Mouse (Mus musculus) liver, embryonic 11.5 days (tissue): Measurements from ENCODE around the gene Bicra. TPM values are rescaled to one million over a fixed set of nuclear protein-coding genes. Genes with fewer than 3 reads are reported as not detected.
A peak's percentile ranks its signal among the peaks of the same experiment; 100 is the strongest.

ENCODE experiments used
- ATAC-seq: fragments of 200-750 bp; cut with Nextera tagmentation; replicated peaks from 2 replicates; pipeline ENCODE4 v1.8.0; 2017; ENCODE audit warnings: moderate number of reproducible peaks, mild to moderate bottlenecking, moderate TSS enrichment, moderate library complexity; ENCODE audit not compliant: low FRiP score
- DNase-seq: peaks from one replicate; pipeline ENCODE4 v3.0.0-alpha.2; 2017; ENCODE audit warnings: low spot score
- H3K27ac ChIP-seq: fragments of 300-500 bp; sonication (generic); 2 replicates; pipeline ENCODE4 v1.5.1; 2014; ENCODE audit warnings: mild to moderate bottlenecking, low read depth, low read length, control low read depth
- H3K27me3 ChIP-seq: fragments of 300-500 bp; sonication (generic); replicated peaks from 2 replicates; pipeline ENCODE4 v1.6.1; 2014; ENCODE audit warnings: low read length, mixed read lengths; ENCODE audit not compliant: control insufficient read depth, insufficient read depth
- H3K36me3 ChIP-seq: fragments of 300-500 bp; sonication (generic); 2 replicates; pipeline ENCODE4 v1.6.1; 2014; ENCODE audit warnings: mild to moderate bottlenecking, low read length, moderate library complexity, mixed read lengths; ENCODE audit not compliant: control insufficient read depth, insufficient read depth
- H3K4me1 ChIP-seq: fragments of 300-500 bp; sonication (generic); replicated peaks from 2 replicates; pipeline ENCODE4 v1.6.1; 2014; ENCODE audit warnings: low read length, mixed read lengths; ENCODE audit not compliant: control insufficient read depth, insufficient read depth
- H3K4me2 ChIP-seq: fragments of 300-500 bp; sonication (generic); 2 replicates; pipeline ENCODE4 v1.6.1; 2014; ENCODE audit warnings: mild to moderate bottlenecking, control low read depth, moderate library complexity
- H3K4me3 ChIP-seq: fragments of 300-500 bp; sonication (generic); 2 replicates; pipeline ENCODE4 v1.5.1; 2014; ENCODE audit warnings: low read depth, low read length, control low read depth
- H3K9ac ChIP-seq: fragments of 300-500 bp; sonication (generic); 2 replicates; pipeline ENCODE4 v1.6.1; 2014; ENCODE audit warnings: low read depth, low read length, control low read depth
- H3K9me3 ChIP-seq: fragments of 300-500 bp; sonication (generic); 2 replicates; pipeline ENCODE4 v1.6.1; 2016; ENCODE audit warnings: low read length, inconsistent platforms, mixed read lengths; ENCODE audit not compliant: control insufficient read depth
- WGBS: fragments of 180-500 bp; shearing (Covaris S2); extraction: QIAGEN DNeasy Blood & Tissue Kit; methylation state at CpG from one replicate; pipeline ENCODE4 v1.1.7; 2014; 5-methylcytosine and 5-hydroxymethylcytosine counted together
- polyA plus RNA-seq: library from polyadenylated mRNA; unstranded; fragments of >200 nt; fragmentation: Nextera tagmentation; extraction: Ambion mirVana; gene quantifications from 2 replicates; pipeline ENCODE4 v1.2.1, GENCODE M21; 2014

Bicra gene
- polyA plus RNA-seq, 1 experiment from 2014 or later, result 7.3 TPM

DNA sequence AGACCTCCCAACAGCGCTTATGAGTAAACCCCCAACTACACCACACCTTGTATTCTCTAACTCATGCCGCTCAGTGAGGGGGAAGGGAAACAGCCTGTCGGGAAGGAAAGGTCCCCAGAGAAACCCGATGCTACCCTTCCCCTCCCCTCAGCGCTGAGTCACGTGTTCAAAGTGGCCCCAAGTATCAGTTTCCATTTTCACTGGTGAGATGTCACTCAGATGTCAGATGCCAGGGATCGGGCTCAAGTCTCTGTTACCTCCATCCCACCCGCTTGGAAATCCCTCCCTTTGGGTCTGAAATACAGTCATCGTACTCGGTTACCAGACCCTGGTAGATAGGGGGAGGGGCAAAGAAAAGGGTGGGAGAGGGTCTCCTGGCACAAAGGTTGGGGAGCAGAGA is 125.9 kb downstream of the Bicra start:
- ATAC-seq (peak; percentile 44), DNase-seq (peak; percentile 53)
- peaks cover 30% of the 10 kb centered on the region for H3K4me1 ChIP-seq
- H3K27ac ChIP-seq, result peak overlapping the region; percentile 70
- H3K4me2 ChIP-seq, result peak overlapping the region; percentile 93
- H3K36me3 ChIP-seq, result peaks cover 19% of the 10 kb centered on the region; the same call in 1 of the 2 replicates
- WGBS, result 0% methylated on average over 10 of the region's 10 CpGs
- H3K9ac ChIP-seq, result peak overlapping the region; percentile 90
- no peaks in the 10 kb centered on the region for H3K27me3 ChIP-seq
- H3K4me3 ChIP-seq, result peak overlapping the region; percentile 78
- H3K9me3 ChIP-seq, result no peaks in the 10 kb centered on the region

Other genes starting within 250 kb of the Bicra start
- not detected in 2 replicates for gene Obox6, start 208.2 kb downstream of the Bicra start, polyA plus RNA-seq
- not detected in 2 replicates for gene Crx, start 168.0 kb downstream of the Bicra start, polyA plus RNA-seq
- not detected in 2 replicates for gene Crxos, start 165.3 kb downstream of the Bicra start, polyA plus RNA-seq
- gene Selenow, start 125.5 kb downstream of the Bicra start, polyA plus RNA-seq, result 557 and 609 TPM in 2 replicates
- 217 and 219 TPM in 2 replicates for gene Nop53, start 101.8 kb downstream of the Bicra start, polyA plus RNA-seq
- 7.5 and 10.8 TPM in 2 replicates for gene Ehd2, start 80.4 kb downstream of the Bicra start, polyA plus RNA-seq
- gene Zfp541, start 13.9 kb upstream of the Bicra start, polyA plus RNA-seq, result not detected in 2 replicates
- gene Napa, start 50.5 kb upstream of the Bicra start, polyA plus RNA-seq, result 167 and 174 TPM in 2 replicates
- gene Kptn, start 72.0 kb upstream of the Bicra start, polyA plus RNA-seq, result 20.2 and 20.7 TPM in 2 replicates
- gene Slc8a2, start 81.9 kb upstream of the Bicra start, polyA plus RNA-seq, result 0.07 and 0.18 TPM in 2 replicates
- 14.2 and 17.7 TPM in 2 replicates for gene Meis3, start 127.2 kb upstream of the Bicra start, polyA plus RNA-seq
- gene Dhx34, start 174.1 kb upstream of the Bicra start, polyA plus RNA-seq, result 13.8 and 14.4 TPM in 2 replicates
- gene C5ar2, start 196.2 kb upstream of the Bicra start, polyA plus RNA-seq, result 1.3 and 1.8 TPM in 2 replicates
- 2.8 and 3.4 TPM in 2 replicates for gene C5ar1, start 211.6 kb upstream of the Bicra start, polyA plus RNA-seq
- 9.3 and 10.6 TPM in 2 replicates for gene Inafm1, start 225.7 kb upstream of the Bicra start, polyA plus RNA-seq
- 21.7 and 25.3 TPM in 2 replicates for gene Ccdc9, start 238.9 kb upstream of the Bicra start, polyA plus RNA-seq